Mouse (Mus musculus): ENCODE results near the gene Tas1r1. TPM values are rescaled to one million over a fixed set of nuclear protein-coding genes. Genes with fewer than 3 reads are reported as not detected.
A peak's percentile ranks its signal among the peaks of the same experiment; 100 is the strongest.

Tas1r1 gene
- total and polyA plus RNA-seq, 3 experiments, result 0.12 to 0.21 TPM; not detected in 1

DNA sequence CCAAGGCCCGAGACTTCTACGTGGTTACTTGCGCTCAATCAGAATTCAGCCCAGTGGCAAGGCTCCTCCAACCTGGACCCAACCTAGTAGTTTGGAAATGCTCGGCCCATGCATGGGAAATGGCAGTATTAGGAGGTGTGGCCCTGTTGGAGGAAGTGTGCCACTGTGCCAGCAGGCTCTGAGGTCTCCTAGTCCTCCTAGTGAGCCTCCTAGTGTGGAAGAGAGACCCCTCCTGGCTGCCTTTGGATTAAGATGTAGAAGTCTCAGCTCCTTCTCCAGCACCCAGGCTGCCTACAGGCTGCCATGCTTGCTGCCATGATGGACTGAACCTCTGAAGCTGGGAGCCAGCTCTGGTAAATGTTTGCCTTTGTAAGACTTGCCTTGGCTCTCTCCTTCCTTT, 8.4 kb downstream of the Tas1r1 start:
- no peaks in the 10 kb centered on the region for H3K9me3 ChIP-seq (replicated peaks; ENCODE audit: insufficient read depth, low read length)
- H3K36me3 ChIP-seq (ENCODE audit: control insufficient read depth in 1 of 2, insufficient read depth in 2 of 2, low read length in 2 of 2), result peaks cover 0 to 14% of the 10 kb centered on the region in 2 experiments; a peak in 2 of 4 replicates
- no peak overlapping the region for H3K4me3 ChIP-seq (ENCODE audit: control insufficient read depth in 1 of 2, insufficient read depth in 1 of 2, low read depth in 2 of 2, low read length in 2 of 2)
- peaks cover 23% of the 10 kb centered on the region for H3K79me2 ChIP-seq (ENCODE audit: control insufficient read depth, insufficient read depth, low read length, poor library complexity)
- H3K9ac ChIP-seq (ENCODE audit: control insufficient read depth, low read depth, low read length, poor library complexity, severe bottlenecking), result no peak overlapping the region
- peak; percentile 45 for DNase-seq (ENCODE audit: low read depth, low spot score)
- TF ChIP-seq CTCF (IDR thresholded peaks at IDR 0.05 in 2 of 3, conservative IDR thresholded peaks at IDR 0.05 in 1 of 3; ENCODE audit: control insufficient read depth in 1 of 3, insufficient read depth in 1 of 3, low read depth in 2 of 3, low read length in 3 of 3, poor library complexity in 1 of 3, severe bottlenecking in 1 of 3) (peak in 1 of 3 experiments; percentile 37; a peak in 3 of 6 replicates), ZNF384 (IDR thresholded peaks at IDR 0.05; ENCODE audit: low read depth, low read length) (no peak), MYB (IDR thresholded peaks at IDR 0.05; ENCODE audit: low read depth, low read length) (no peak), UBTF (IDR thresholded peaks at IDR 0.05; ENCODE audit: borderline replicate concordance, insufficient read depth, low read depth, low read length) (no peak), EP300 (IDR thresholded peaks at IDR 0.05; ENCODE audit: low read depth in 1 of 2, low read length in 2 of 2) (no peak), ZMIZ1 (IDR thresholded peaks at IDR 0.05; ENCODE audit: low read depth, low read length) (no peak), JUND (IDR thresholded peaks at IDR 0.05; ENCODE audit: low read depth, low read length) (no peak), ZKSCAN1 (IDR thresholded peaks at IDR 0.05; ENCODE audit: low read depth, low read length) (no peak), RAD21 (IDR thresholded peaks at IDR 0.05; ENCODE audit: low read depth, low read length) (peak; percentile 7; the same call in 1 of the 2 replicates), BHLHE40 (IDR thresholded peaks at IDR 0.05; ENCODE audit: borderline replicate concordance, low read depth, low read length) (no peak), NELFE (IDR thresholded peaks at IDR 0.05; ENCODE audit: low read depth, low read length) (no peak), POLR2A (IDR thresholded peaks at IDR 0.05; ENCODE audit: control insufficient read depth in 1 of 2, insufficient read depth in 1 of 2, low read depth in 1 of 2, low read length in 2 of 2, poor library complexity in 1 of 2) (no peak), MYC (IDR thresholded peaks at IDR 0.05; ENCODE audit: low read depth, low read length) (no peak), SMC3 (IDR thresholded peaks at IDR 0.05; ENCODE audit: low read depth, low read length) (peak; percentile 35), TCF12 (IDR thresholded peaks at IDR 0.05; ENCODE audit: low read depth, low read length) (no peak), ETS1 (IDR thresholded peaks at IDR 0.05; ENCODE audit: low read depth, low read length) (no peak), ZC3H11A (IDR thresholded peaks at IDR 0.05; ENCODE audit: low read depth, low read length) (no peak), HCFC1 (IDR thresholded peaks at IDR 0.05; ENCODE audit: low read depth, low read length) (no peak), GATA1 (IDR thresholded peaks at IDR 0.05; ENCODE audit: low read depth, low read length) (no peak), MAFK (IDR thresholded peaks at IDR 0.05; ENCODE audit: borderline replicate concordance, low read depth, low read length) (no peak), KAT2A (conservative IDR thresholded peaks at IDR 0.05; ENCODE audit: low read depth, low read length) (no peak), TBP (IDR thresholded peaks at IDR 0.05; ENCODE audit: low read depth, low read length) (no peak), POLR2AphosphoS5 (IDR thresholded peaks at IDR 0.05; ENCODE audit: borderline replicate concordance, low read depth, low read length) (no peak), MXI1 (IDR thresholded peaks at IDR 0.05; ENCODE audit: low read depth, low read length) (no peak)
- H3K27ac ChIP-seq (ENCODE audit: control insufficient read depth, low read depth, low read length), result no peak overlapping the region
- no peaks in the 10 kb centered on the region for H3K27me3 ChIP-seq (ENCODE audit: control insufficient read depth in 1 of 2, insufficient read depth in 2 of 2, low read length in 2 of 2)
- H3K4me1 ChIP-seq (ENCODE audit: control insufficient read depth in 1 of 2, insufficient read depth in 2 of 2, low read length in 2 of 2), result peaks cover 0 to 17% of the 10 kb centered on the region in 2 experiments; a peak in 3 of 4 replicates
